Mouse (Mus musculus) ES-E14 (cell line): Measurements from ENCODE around the gene Astn2. TPM values are rescaled to one million over a fixed set of nuclear protein-coding genes. Genes with fewer than 3 reads are reported as not detected.

ENCODE experiments used
- DNase-seq: peaks from one replicate; pipeline ENCODE4 v3.0.0-alpha.2; 2013; ENCODE audit warnings: low read depth, low spot score
- H3K27ac ChIP-seq: 2 replicates; pipeline ENCODE4 v1.5.1; 2012; ENCODE audit warnings: low read depth, mild to moderate bottlenecking, low read length, moderate library complexity, mixed read lengths; ENCODE audit not compliant: poor library complexity, insufficient read depth, severe bottlenecking
- H3K36me3 ChIP-seq: 2 replicates; pipeline ENCODE4 v1.6.1; 2012; ENCODE audit warnings: mild to moderate bottlenecking, low read length, moderate library complexity, mixed read lengths; ENCODE audit not compliant: control insufficient read depth, poor library complexity, insufficient read depth, severe bottlenecking
- H3K4me1 ChIP-seq, 2 experiments: fragments of 150-350 bp in 1 of 2; sonication (generic) in 1 of 2; 2 replicates each; pipeline ENCODE4 v1.6.1; 2012; ENCODE audit warnings: low read length in 2 of 2, mild to moderate bottlenecking in 1 of 2, mixed read lengths in 1 of 2; ENCODE audit not compliant: control insufficient read depth in 2 of 2, insufficient read depth in 2 of 2, poor library complexity in 1 of 2
- H3K4me3 ChIP-seq, 2 experiments: fragments of 150-350 bp in 1 of 2; sonication (generic) in 1 of 2; 2 replicates each; pipeline ENCODE4 v1.5.1; 2012; ENCODE audit warnings: low read length in 2 of 2, low read depth in 1 of 2, mild to moderate bottlenecking in 1 of 2, mixed read lengths in 1 of 2; ENCODE audit not compliant: insufficient read depth in 1 of 2, poor library complexity in 1 of 2, severe bottlenecking in 1 of 2
- H3K9ac ChIP-seq: 2 replicates; pipeline ENCODE4 v1.6.1; 2012; ENCODE audit warnings: low read depth, mild to moderate bottlenecking, low read length, mixed read lengths; ENCODE audit not compliant: poor library complexity, insufficient read depth, severe bottlenecking
- H3K9me3 ChIP-seq: fragments of 150-350 bp; sonication (generic); 2 replicates; pipeline ENCODE4 v1.6.1; 2012; ENCODE audit warnings: low read depth, mild to moderate bottlenecking, low read length; ENCODE audit not compliant: control insufficient read depth, insufficient read depth
- CHD2 ChIP-seq: IDR thresholded peaks from 2 replicates; pipeline ENCODE4 v1.6.1; 2014; ENCODE audit warnings: mild to moderate bottlenecking, low read depth, low read length, inconsistent platforms
- HCFC1 ChIP-seq: IDR thresholded peaks from 2 replicates; pipeline ENCODE4 v1.6.1; 2012; ENCODE audit warnings: low read length, inconsistent platforms, borderline replicate concordance; ENCODE audit not compliant: insufficient read depth
- MAFK ChIP-seq: IDR thresholded peaks from 2 replicates; pipeline ENCODE4 v1.6.1; 2014; ENCODE audit warnings: mild to moderate bottlenecking, low read depth, low read length, inconsistent platforms; ENCODE audit not compliant: insufficient read depth
- ZC3H11A ChIP-seq: IDR thresholded peaks from 2 replicates; pipeline ENCODE4 v1.6.1; 2012; ENCODE audit warnings: low read depth, mild to moderate bottlenecking, inconsistent platforms, low read length, borderline replicate concordance
- ZNF384 ChIP-seq: IDR thresholded peaks from 2 replicates; pipeline ENCODE4 v1.6.1; 2012; ENCODE audit warnings: low read depth, low read length, inconsistent platforms
- in situ Hi-C, 2 experiments: fragments of 600-800 bp; cut with MboI; formaldehyde crosslinking; loops; one replicate each; pipeline ENCODE4 v1.15.1; 2025; ENCODE audit warnings: low sequenced_read_pairs in 2 of 2, inconsistent platforms in 1 of 2; ENCODE audit not compliant: unreplicated experiment in 2 of 2
- total RNA-seq: library from RNA; depleted of rRNA; stranded (reverse); fragments of 300-350 nt; gene quantifications from 2 replicates; pipeline ENCODE4 v1.2.3, GENCODE M21; 2012

The Astn2 gene
- total RNA-seq, 1 experiment: 0.04 TPM

DNA sequence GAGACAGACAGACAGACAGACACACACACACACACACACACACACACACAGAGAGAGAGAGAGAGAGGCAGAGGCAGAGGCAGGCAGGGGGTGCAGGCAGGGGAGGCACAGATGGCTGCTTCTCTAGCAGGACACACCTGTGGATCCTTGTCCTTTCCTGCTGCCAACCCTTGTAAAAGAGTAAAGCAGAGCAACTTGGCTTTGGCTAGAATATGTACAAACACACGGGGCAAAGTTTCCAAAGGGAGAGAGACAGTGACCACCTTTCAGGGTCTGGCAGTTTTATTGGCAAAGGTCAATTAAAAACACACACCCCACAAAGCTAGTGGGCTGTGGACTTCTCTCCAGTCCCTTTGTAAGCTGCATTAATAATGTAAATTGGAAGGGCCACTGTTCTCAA, 1030.6 kb downstream of the Astn2 start:
- Histone ChIP-seq H3K36me3 (no peaks in the 10 kb centered on the region), H3K9ac (no peak overlapping the region), H3K4me1 (no peaks in the 10 kb centered on the region), H3K4me3 (no peak overlapping the region), H3K27ac (no peak overlapping the region), H3K9me3 (no peaks in the 10 kb centered on the region)
- TF ChIP-seq ZNF384 (no peak), CHD2 (no peak), ZC3H11A (no peak), HCFC1 (no peak), MAFK (no peak)
- DNase-seq: no peak
- in situ Hi-C loops: no loop called here

- H3K9me3 ChIP-seq: no peaks in the 10 kb centered on the region
- in situ Hi-C loops: no loop called here
- no peaks in the 10 kb centered on the region for H3K36me3 ChIP-seq
- TF ChIP-seq HCFC1: no peak
- no peak for TF ChIP-seq CHD2
- TF ChIP-seq MAFK: no peak
- TF ChIP-seq ZNF384: no peak
- no peak for TF ChIP-seq ZC3H11A
- H3K9ac ChIP-seq: no peak overlapping the region
- DNase-seq: no peak
- H3K4me3 ChIP-seq: no peak overlapping the region
- H3K27ac ChIP-seq: no peak overlapping the region
- no peaks in the 10 kb centered on the region for H3K4me1 ChIP-seq
Measured at GRCm38 (mm10) chr4:65372731-65373130, 1031.7 kb downstream of the Astn2 start.

- no peak overlapping the region for H3K4me3 ChIP-seq
- in situ Hi-C loops: no loop called here
- no peak for TF ChIP-seq HCFC1
- no peak for TF ChIP-seq MAFK
- TF ChIP-seq CHD2: no peak
- no peak for TF ChIP-seq ZNF384
- TF ChIP-seq ZC3H11A: no peak
Measured at GRCm38 (mm10) chr4:65367135-65367534, 1037.3 kb downstream of the Astn2 start.

GRCm38 (mm10) chr4:65354580-65354979, 1049.8 kb downstream of the Astn2 start:
- TF ChIP-seq CHD2 (no peak), MAFK (no peak), ZNF384 (no peak), HCFC1 (no peak), ZC3H11A (no peak)
- in situ Hi-C loops: no loop called here
- no peak overlapping the region for H3K27ac ChIP-seq
- DNase-seq: no peak
- no peaks in the 10 kb centered on the region for H3K9me3 ChIP-seq
- H3K4me3 ChIP-seq: no peak overlapping the region
- no peak overlapping the region for H3K9ac ChIP-seq
- no peaks in the 10 kb centered on the region for H3K36me3 ChIP-seq
- H3K4me1 ChIP-seq: no peaks in the 10 kb centered on the region

More at GRCm38 (mm10) chr4:65367135-65367534, 1037.3 kb downstream of the Astn2 start:
- no peaks in the 10 kb centered on the region for H3K9me3 ChIP-seq
- no peaks in the 10 kb centered on the region for H3K4me1 ChIP-seq
- no peak overlapping the region for H3K27ac ChIP-seq
- no peaks in the 10 kb centered on the region for H3K36me3 ChIP-seq
- no peak overlapping the region for H3K9ac ChIP-seq
- DNase-seq: no peak

- Histone ChIP-seq H3K9ac (no peak overlapping the region), H3K9me3 (no peaks in the 10 kb centered on the region), H3K27ac (no peak overlapping the region), H3K36me3 (no peaks in the 10 kb centered on the region), H3K4me3 (no peak overlapping the region), H3K4me1 (no peaks in the 10 kb centered on the region)
- in situ Hi-C loops: no loop called here
- TF ChIP-seq MAFK: no peak
- TF ChIP-seq ZC3H11A: no peak
- TF ChIP-seq ZNF384: no peak
- TF ChIP-seq HCFC1: no peak
- TF ChIP-seq CHD2: no peak
- no peak for DNase-seq
Measured at GRCm38 (mm10) chr4:65350521-65350920, 1053.9 kb downstream of the Astn2 start.
